ENCODE assay signal across 8 mouse cellular contexts in genomic region chr3:37640162-37640721, GRCm38 (mm10). TPM values are rescaled to one million over a fixed set of nuclear protein-coding genes. Genes with fewer than 3 reads are reported as not detected.
DNase-seq lines count a peak whose midpoint lies in the region; ATAC-seq and TF ChIP-seq lines count a peak whose summit lies in the region.

No protein-coding gene starts in this region.

- no peaks in the 10 kb centered on the region for H3K9me3 ChIP-seq in hindbrain, embryonic 16.5 days (ENCODE audit: control insufficient read depth, low read length)
- no peaks in the 10 kb centered on the region for H3K9me3 ChIP-seq in neural tube, embryonic 12.5 days

- TF ChIP-seq POLR2A in lung, adult 2 months (IDR thresholded peaks at IDR 0.05; ENCODE audit: borderline replicate concordance, extremely low read depth, low read depth, low read length), result no peak

- H3K36me3 ChIP-seq in hindbrain, embryonic 16.5 days (ENCODE audit: control insufficient read depth, insufficient read depth, low read length), result peaks cover 2% of the 10 kb centered on the region
- H3K36me3 ChIP-seq in neural tube, embryonic 12.5 days, result peaks cover 13% of the 10 kb centered on the region

- H3K4me1 ChIP-seq in lung, adult 2 months (ENCODE audit: control insufficient read depth, insufficient read depth, low read length), result no peaks in the 10 kb centered on the region
- peaks cover 9% of the 10 kb centered on the region for H3K4me1 ChIP-seq in hindbrain, embryonic 16.5 days (ENCODE audit: control insufficient read depth, insufficient read depth, low read depth, low read length)
- H3K4me1 ChIP-seq in neural tube, embryonic 12.5 days, result peaks cover 15% of the 10 kb centered on the region

- intact Hi-C loops in gastrocnemius, adult 2 months (cut with DNase I), result loop anchor here (2.0 to 5.0 kb wide), 4 partner anchors 127 to 562 kb away; no protein-coding TSS in a partner anchor

- peak overlapping the region; percentile 83 for H3K9ac ChIP-seq in hindbrain, embryonic 16.5 days (ENCODE audit: low read depth, low read length)
- H3K9ac ChIP-seq in neural tube, embryonic 12.5 days, result peak overlapping the region; percentile 75

- no peak for TF ChIP-seq CTCF in lung, adult 2 months (IDR thresholded peaks at IDR 0.05; ENCODE audit: insufficient read depth, low read length)
- no peak for TF ChIP-seq CTCF in gastrocnemius, adult 2 months (IDR thresholded peaks at IDR 0.05)

- peak overlapping the region; percentile 90 for H3K27ac ChIP-seq in gastrocnemius, adult 2 months
- H3K27ac ChIP-seq in hindbrain, embryonic 16.5 days (ENCODE audit: low read depth, low read length), result peak overlapping the region; percentile 83
- peak overlapping the region; percentile 60; the same call in 1 of the 2 replicates for H3K27ac ChIP-seq in neural tube, embryonic 12.5 days

- 4% methylated on average over 86 of the region's 86 CpGs for WGBS in lung, adult 2 months
- WGBS in hindbrain, embryonic 16.5 days, result under 1% methylated on average over 62 of the region's 86 CpGs
- WGBS in neural tube, embryonic 12.5 days, result under 1% methylated on average over 85 of the region's 86 CpGs

- peak; percentile 67 for DNase-seq in lung, adult 2 months
- DNase-seq in lung, postnatal 36 days, result no peak
- peak; percentile 18 for DNase-seq in brain, embryonic 18.5 days (ENCODE audit: low read depth, low spot score)
- DNase-seq in gastrocnemius, adult 2 months, result peak; percentile 75
- DNase-seq in liver, result peak; percentile 26
- DNase-seq in thymus, postnatal 36 days, result peak; percentile 45 to 59

- peak overlapping the region; percentile 73 for H3K4me3 ChIP-seq in lung, adult 2 months (replicated peaks; ENCODE audit: extremely low read depth, low read depth, low read length)
- peak overlapping the region; percentile 84 for H3K4me3 ChIP-seq in gastrocnemius, adult 2 months
- peak overlapping the region; percentile 86 for H3K4me3 ChIP-seq in hindbrain, embryonic 16.5 days (ENCODE audit: low read length)
- peak overlapping the region; percentile 80 for H3K4me3 ChIP-seq in neural tube, embryonic 12.5 days

- ATAC-seq in hindbrain, embryonic 16.5 days, result peak; percentile 86
- peak; percentile 77 for ATAC-seq in neural tube, embryonic 12.5 days (ENCODE audit: low FRiP score, low read depth)

- H3K27me3 ChIP-seq in hindbrain, embryonic 16.5 days (replicated peaks; ENCODE audit: control insufficient read depth, insufficient read depth, low read length), result no peaks in the 10 kb centered on the region
- peaks cover 21% of the 10 kb centered on the region for H3K27me3 ChIP-seq in neural tube, embryonic 12.5 days (replicated peaks)

- H3K4me2 ChIP-seq in hindbrain, embryonic 16.5 days (ENCODE audit: low read length), result peak overlapping the region; percentile 82
- peak overlapping the region; percentile 90 for H3K4me2 ChIP-seq in neural tube, embryonic 12.5 days (replicated peaks)

RNA-seq across cellular contexts. Expression of gene Spry1, which starts 0.5 kb away (rescaled TPM):
- polyA plus RNA-seq in lung, adult 2 months (2012; rRNA removed), result 105 and 124 TPM in 2 replicates
- total RNA-seq in gastrocnemius, adult 2 months (2021), result 10 to 100 TPM; 12.3 to 21.8 TPM
- 6.4 and 6.9 TPM in 2 replicates for polyA plus RNA-seq in hindbrain, embryonic 16.5 days (2015; fragmentation: Nextera tagmentation; extraction: Ambion mirVana)
- polyA plus RNA-seq in neural tube, embryonic 12.5 days (2016; fragmentation: Nextera tagmentation; extraction: Ambion mirVana), result 5.0 and 6.9 TPM in 2 replicates

Comparison
In these comparisons a context has a peak if more than half of its experiments do, and no peak if none do; other contexts are left out.
1. RNA of gene Spry1, which starts 0.5 kb away (polyA plus RNA-seq): 105 to 124 TPM in lung, adult 2 months; 6.4 to 6.9 TPM in hindbrain, embryonic 16.5 days and 5.0 to 6.9 TPM in neural tube, embryonic 12.5 days; every median in the first group is over 10 times any median in the second.
2. Peak in every context shown above with its lines, with median percentiles within 50 percentile points of each other: H3K4me3 ChIP-seq and H3K27ac ChIP-seq.